In genomic region chr7:68093817-68094216, GRCm38 (mm10) we compare ENCODE assay signal across 26 mouse cellular contexts.
DNase-seq lines count a peak whose midpoint lies in the region; ATAC-seq and TF ChIP-seq lines count a peak whose summit lies in the region.
"Had no signal": no experiment of that assay in that cellular context is flagged by ENCODE, and none has a peak within 500 bp of the region (broad histone marks: within the 10 kb centered on the region; RNA-seq: fewer than 3 reads in every experiment).

No protein-coding gene starts in this region.

- no peak for DNase-seq in liver, embryonic 11.5 days (ENCODE audit: low spot score)
- DNase-seq in liver = no peak
- no peak for DNase-seq in midbrain, embryonic 14.5 days
- no peak for DNase-seq in heart, adult 2 months
- DNase-seq in heart, postnatal 36 days = no peak
- DNase-seq: adrenal gland, adult 8-10 months; cerebellum, adult 11-12 months; cerebellum, postnatal 10 days; forebrain, postnatal 0 days; gastrocnemius, postnatal 14 days; heart, adult 18-20 months; heart, postnatal 14 days; kidney, adult 8-10 months; kidney, postnatal 10 days; lung, adult 2 months; retina, postnatal 1 day; thymus, postnatal 25 days had no signal

- intact Hi-C loops in heart, adult 2 months (cut with DNase I) = no loop called here
- intact Hi-C loops in heart, postnatal 36 days (cut with DNase I) = no loop called here

- H3K4me2 ChIP-seq in liver, embryonic 11.5 days = no peak overlapping the region
- H3K4me2 ChIP-seq in midbrain, embryonic 14.5 days (ENCODE audit: low read length) = no peak overlapping the region
- H3K4me2 ChIP-seq in midbrain, embryonic 15.5 days = no peak overlapping the region
- no peak overlapping the region for H3K4me2 ChIP-seq in hindbrain, embryonic 16.5 days (ENCODE audit: low read length)
- H3K4me2 ChIP-seq: embryonic facial prominence, embryonic 12.5 days; heart, embryonic 13.5 days; stomach, embryonic 15.5 days had no signal

- H3K9ac ChIP-seq in liver, embryonic 11.5 days (ENCODE audit: low read depth, low read length) = no peak overlapping the region
- no peak overlapping the region for H3K9ac ChIP-seq in midbrain, embryonic 14.5 days (replicated peaks; ENCODE audit: low read length)
- H3K9ac ChIP-seq in midbrain, embryonic 15.5 days = no peak overlapping the region
- H3K9ac ChIP-seq in hindbrain, embryonic 16.5 days (ENCODE audit: low read depth, low read length) = no peak overlapping the region
- H3K9ac ChIP-seq in heart, adult 2 months (ENCODE audit: low read depth, low read length) = no peak overlapping the region
- H3K9ac ChIP-seq: embryonic facial prominence, embryonic 12.5 days; forebrain, postnatal 0 days; heart, embryonic 13.5 days; stomach, embryonic 15.5 days had no signal

- H3K79me2 ChIP-seq in heart, adult 2 months (replicated peaks; ENCODE audit: control insufficient read depth, insufficient read depth, low read length) = peaks cover 3% of the 10 kb centered on the region; the same call in 1 of the 2 replicates

- peaks cover 52% of the 10 kb centered on the region for H3K4me1 ChIP-seq in liver, embryonic 11.5 days (replicated peaks; ENCODE audit: control insufficient read depth, insufficient read depth, low read length)
- 0 out of 2 replicates have a peak, but pooled peaks cover 5% of the 10 kb centered on the region for H3K4me1 ChIP-seq in midbrain, embryonic 14.5 days (ENCODE audit: control insufficient read depth, insufficient read depth, low read length)
- H3K4me1 ChIP-seq in midbrain, embryonic 15.5 days = peaks cover 5% of the 10 kb centered on the region; the same call in 1 of the 2 replicates
- H3K4me1 ChIP-seq in hindbrain, embryonic 16.5 days (ENCODE audit: control insufficient read depth, insufficient read depth, low read depth, low read length) = peaks cover 7% of the 10 kb centered on the region
- H3K4me1 ChIP-seq in heart, adult 2 months (ENCODE audit: control insufficient read depth, insufficient read depth, low read length) = peaks cover 3% of the 10 kb centered on the region; the same call in 1 of the 2 replicates

- H3K27me3 ChIP-seq in liver, embryonic 11.5 days (replicated peaks; ENCODE audit: control insufficient read depth, insufficient read depth, low read length) = no peaks in the 10 kb centered on the region
- no peaks in the 10 kb centered on the region for H3K27me3 ChIP-seq in midbrain, embryonic 14.5 days (ENCODE audit: control insufficient read depth, insufficient read depth, low read length)
- no peaks in the 10 kb centered on the region for H3K27me3 ChIP-seq in midbrain, embryonic 15.5 days (replicated peaks)
- no peaks in the 10 kb centered on the region for H3K27me3 ChIP-seq in hindbrain, embryonic 16.5 days (replicated peaks; ENCODE audit: control insufficient read depth, insufficient read depth, low read length)
- H3K27me3 ChIP-seq in heart, adult 2 months (ENCODE audit: control insufficient read depth, insufficient read depth, low read length) = no peaks in the 10 kb centered on the region
- H3K27me3 ChIP-seq: embryonic facial prominence, embryonic 12.5 days; heart, embryonic 13.5 days; megakaryocyte, embryonic 14.5 days; stomach, embryonic 15.5 days had no signal

- TF ChIP-seq EP300 in heart, adult 2 months (IDR thresholded peaks at IDR 0.05; ENCODE audit: insufficient read depth, low read depth, low read length) = no peak

- 0 out of 2 replicates have a peak overlapping the region, but pooled peaks have one; percentile 6 for H3K27ac ChIP-seq in liver, embryonic 11.5 days (ENCODE audit: low read depth, low read length)
- H3K27ac ChIP-seq in midbrain, embryonic 14.5 days (replicated peaks; ENCODE audit: low read depth, low read length) = 0 out of 2 replicates have a peak overlapping the region, but pooled peaks have one; percentile 28
- no peak overlapping the region for H3K27ac ChIP-seq in midbrain, embryonic 15.5 days
- H3K27ac ChIP-seq in hindbrain, embryonic 16.5 days (ENCODE audit: low read depth, low read length) = no peak overlapping the region
- H3K27ac ChIP-seq in heart, adult 2 months = no peak overlapping the region
- H3K27ac ChIP-seq: embryonic facial prominence, embryonic 12.5 days; heart, embryonic 13.5 days; left cerebral cortex, adult 2 months; stomach, embryonic 15.5 days had no signal

- no peaks in the 10 kb centered on the region for H3K36me3 ChIP-seq in liver, embryonic 11.5 days (ENCODE audit: control insufficient read depth, insufficient read depth, low read length)
- no peaks in the 10 kb centered on the region for H3K36me3 ChIP-seq in midbrain, embryonic 14.5 days (ENCODE audit: control insufficient read depth, insufficient read depth, low read length)
- no peaks in the 10 kb centered on the region for H3K36me3 ChIP-seq in midbrain, embryonic 15.5 days (replicated peaks)
- H3K36me3 ChIP-seq in hindbrain, embryonic 16.5 days (ENCODE audit: control insufficient read depth, insufficient read depth, low read length) = no peaks in the 10 kb centered on the region
- no peaks in the 10 kb centered on the region for H3K36me3 ChIP-seq in heart, adult 2 months (ENCODE audit: control insufficient read depth, insufficient read depth, low read length)
- H3K36me3 ChIP-seq: stomach, embryonic 15.5 days had no signal

- WGBS in liver, embryonic 11.5 days = 63% methylated on average over 9 of the region's 9 CpGs
- 82% methylated on average over 9 of the region's 9 CpGs for WGBS in midbrain, embryonic 14.5 days
- WGBS in midbrain, embryonic 15.5 days = 75% methylated on average over 9 of the region's 9 CpGs
- 56% methylated on average over 9 of the region's 9 CpGs for WGBS in hindbrain, embryonic 16.5 days
- WGBS in heart, adult 2 months = 90% methylated on average over 9 of the region's 9 CpGs

- H3K4me3 ChIP-seq in liver, embryonic 11.5 days (ENCODE audit: low read depth, low read length) = no peak overlapping the region
- no peak overlapping the region for H3K4me3 ChIP-seq in midbrain, embryonic 14.5 days (replicated peaks; ENCODE audit: low read depth, low read length)
- H3K4me3 ChIP-seq in midbrain, embryonic 15.5 days = no peak overlapping the region
- no peak overlapping the region for H3K4me3 ChIP-seq in hindbrain, embryonic 16.5 days (ENCODE audit: low read length)
- no peak overlapping the region for H3K4me3 ChIP-seq in heart, adult 2 months
- H3K4me3 ChIP-seq: embryonic facial prominence, embryonic 12.5 days; heart, embryonic 13.5 days; left cerebral cortex, adult 2 months; megakaryocyte, embryonic 14.5 days; stomach, embryonic 15.5 days had no signal

- TF ChIP-seq CTCF in heart, adult 2 months (IDR thresholded peaks at IDR 0.05) = no peak

- ATAC-seq in liver, embryonic 11.5 days (replicated peaks; ENCODE audit: low FRiP score) = no peak
- ATAC-seq in midbrain, embryonic 14.5 days (ENCODE audit: low FRiP score, low TSS enrichment) = no peak
- no peak for ATAC-seq in midbrain, embryonic 15.5 days (replicated peaks)
- ATAC-seq in hindbrain, embryonic 16.5 days = peak; percentile 32; the same call in 1 of the 2 replicates
- ATAC-seq: activated CD4-positive, CD25-positive, alpha-beta regulatory T cell, adult 4 months; forebrain, postnatal 0 days; inflammation-experienced regulatory T-cells, adult 6 months had no signal

- no peaks in the 10 kb centered on the region for H3K9me3 ChIP-seq in liver, embryonic 11.5 days (ENCODE audit: control insufficient read depth, low read length)
- no peaks in the 10 kb centered on the region for H3K9me3 ChIP-seq in midbrain, embryonic 14.5 days (ENCODE audit: control insufficient read depth, low read length)
- no peaks in the 10 kb centered on the region for H3K9me3 ChIP-seq in midbrain, embryonic 15.5 days
- no peaks in the 10 kb centered on the region for H3K9me3 ChIP-seq in hindbrain, embryonic 16.5 days (ENCODE audit: control insufficient read depth, low read length)
- H3K9me3 ChIP-seq: embryonic facial prominence, embryonic 12.5 days; heart, embryonic 13.5 days; stomach, embryonic 15.5 days had no signal

- no peak for TF ChIP-seq POLR2A in heart, adult 2 months (IDR thresholded peaks at IDR 0.05; ENCODE audit: insufficient read depth, low read depth, low read length)

Comparison
In these comparisons a context has a peak if more than half of its experiments do, and no peak if none do; other contexts are left out.
1. H3K27ac ChIP-seq: peak in liver, embryonic 11.5 days (single experiment) and midbrain, embryonic 14.5 days (single experiment); none in midbrain, embryonic 15.5 days (single experiment), hindbrain, embryonic 16.5 days (single experiment) and heart, adult 2 months (single experiment).